Mouse (Mus musculus) liver, embryonic 13.5 days (tissue): ENCODE measurements around the gene Prdm1. TPM values are rescaled to one million over a fixed set of nuclear protein-coding genes. Genes with fewer than 3 reads are reported as not detected.

Experiments
- ATAC-seq: fragments of 200-750 bp; cut with Nextera tagmentation; 2 replicates; pipeline ENCODE4 v1.8.0; 2017; ENCODE audit warnings: low read depth, mild to moderate bottlenecking, moderate number of reproducible peaks, moderate library complexity
- DNase-seq: peaks from one replicate; pipeline ENCODE4 v3.0.0; 2022
- H3K27ac ChIP-seq: fragments of 300-500 bp; sonication (generic); 2 replicates; pipeline ENCODE4 v1.5.1; 2015; ENCODE audit warnings: moderate library complexity, mild to moderate bottlenecking, inconsistent platforms
- H3K27me3 ChIP-seq: fragments of 300-500 bp; sonication (generic); 2 replicates; pipeline ENCODE4 v1.6.1; 2015; ENCODE audit warnings: mild to moderate bottlenecking, inconsistent platforms
- H3K36me3 ChIP-seq: fragments of 300-500 bp; sonication (generic); 2 replicates; pipeline ENCODE4 v1.6.1; 2015; ENCODE audit warnings: mild to moderate bottlenecking, inconsistent platforms
- H3K4me1 ChIP-seq: fragments of 300-500 bp; sonication (generic); replicated peaks from 2 replicates; pipeline ENCODE4 v1.6.1; 2015; ENCODE audit warnings: inconsistent platforms
- H3K4me2 ChIP-seq: fragments of 300-500 bp; sonication (generic); 2 replicates; pipeline ENCODE4 v1.6.1; 2015; ENCODE audit warnings: inconsistent platforms, mild to moderate bottlenecking, moderate library complexity
- H3K4me3 ChIP-seq: fragments of 300-500 bp; sonication (generic); replicated peaks from 2 replicates; pipeline ENCODE4 v1.5.1; 2015; ENCODE audit warnings: mild to moderate bottlenecking, inconsistent platforms
- H3K9ac ChIP-seq: fragments of 300-500 bp; sonication (generic); 2 replicates; pipeline ENCODE4 v1.6.1; 2015; ENCODE audit warnings: mild to moderate bottlenecking, inconsistent platforms
- H3K9me3 ChIP-seq: fragments of 300-500 bp; sonication (generic); replicated peaks from 2 replicates; pipeline ENCODE4 v1.6.1; 2016; ENCODE audit warnings: inconsistent platforms
- WGBS: fragments of 180-500 bp; shearing (Covaris S2); methylation state at CpG from one replicate; pipeline ENCODE4 v1.1.7; 2015; ENCODE audit not compliant: insufficient replicate concordance; 5-methylcytosine and 5-hydroxymethylcytosine counted together
- polyA plus RNA-seq: library from polyadenylated mRNA; unstranded; fragments of >200 nt; fragmentation: Nextera tagmentation; extraction: Ambion mirVana; gene quantifications from 2 replicates; pipeline ENCODE4 v1.2.1, GENCODE M21; 2015

The Prdm1 gene
- polyA plus RNA-seq, 1 experiment from 2014 or later: 0.13 TPM

DNA sequence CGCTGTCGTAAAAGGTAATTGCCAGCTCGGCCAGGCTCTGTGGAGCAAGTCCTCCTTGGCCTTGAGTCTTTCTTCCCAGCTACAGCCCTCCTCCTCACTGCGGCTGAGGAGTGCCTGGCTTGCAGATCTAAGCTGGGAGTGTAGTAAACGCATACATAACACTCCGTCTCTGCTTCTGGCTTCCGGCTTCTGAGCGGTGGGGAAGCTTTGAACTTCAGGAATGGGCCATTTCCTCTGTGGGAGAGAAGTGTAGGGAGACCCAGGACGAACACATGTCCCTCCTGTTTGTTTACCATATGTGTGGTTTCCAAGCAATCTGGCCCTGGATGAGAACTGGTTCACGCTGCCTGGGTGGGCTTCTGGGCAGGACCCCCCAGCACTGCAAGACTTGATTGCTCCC lies 119.2 kb downstream of the Prdm1 start:
- Histone ChIP-seq H3K27ac (no peak overlapping the region), H3K27me3 (no peaks in the 10 kb centered on the region)
- WGBS: 64% methylated on average over 10 of the region's 10 CpGs

GRCm38 (mm10) chr10:44403415-44403814 lies 124.9 kb downstream of the Prdm1 start:
- ATAC-seq (no peak), DNase-seq (no peak)
- Histone ChIP-seq H3K27me3 (peaks cover 2% of the 10 kb centered on the region; the same call in 1 of the 2 replicates), H3K9ac (no peak overlapping the region), H3K4me1 (no peaks in the 10 kb centered on the region), H3K36me3 (no peaks in the 10 kb centered on the region), H3K4me3 (no peak overlapping the region), H3K9me3 (no peaks in the 10 kb centered on the region), H3K27ac (no peak overlapping the region), H3K4me2 (no peak overlapping the region)
- 46% methylated on average over 7 of the region's 7 CpGs for WGBS

More for the DNA sequence above, 119.2 kb downstream of the Prdm1 start:
- ATAC-seq: no peak
- H3K4me3 ChIP-seq: no peak overlapping the region
- no peak for DNase-seq
- no peaks in the 10 kb centered on the region for H3K36me3 ChIP-seq
- H3K4me2 ChIP-seq: no peak overlapping the region
- H3K4me1 ChIP-seq: no peaks in the 10 kb centered on the region
- H3K9ac ChIP-seq: no peak overlapping the region
- H3K9me3 ChIP-seq: no peaks in the 10 kb centered on the region

- H3K36me3 ChIP-seq: no peaks in the 10 kb centered on the region
- 79% methylated on average over 10 of the region's 10 CpGs for WGBS
Measured at GRCm38 (mm10) chr10:44401600-44401999, 126.7 kb downstream of the Prdm1 start.

GRCm38 (mm10) chr10:44400602-44401001 lies 127.7 kb downstream of the Prdm1 start:
- no peak overlapping the region for H3K9ac ChIP-seq
- DNase-seq (no peak), ATAC-seq (no peak)
- H3K9me3 ChIP-seq: no peaks in the 10 kb centered on the region
- no peaks in the 10 kb centered on the region for H3K4me1 ChIP-seq
- H3K36me3 ChIP-seq: no peaks in the 10 kb centered on the region
- no peak overlapping the region for H3K27ac ChIP-seq
- WGBS: 67% methylated on average over 13 of the region's 13 CpGs
- H3K27me3 ChIP-seq: peaks cover 2% of the 10 kb centered on the region; the same call in 1 of the 2 replicates
- H3K4me2 ChIP-seq: no peak overlapping the region
- H3K4me3 ChIP-seq: no peak overlapping the region

More at GRCm38 (mm10) chr10:44401600-44401999, 126.7 kb downstream of the Prdm1 start:
- no peak overlapping the region for H3K9ac ChIP-seq
- H3K27ac ChIP-seq: no peak overlapping the region
- peaks cover 2% of the 10 kb centered on the region; the same call in 1 of the 2 replicates for H3K27me3 ChIP-seq
- H3K4me1 ChIP-seq: no peaks in the 10 kb centered on the region
- H3K4me2 ChIP-seq: no peak overlapping the region
- ATAC-seq (no peak), DNase-seq (no peak)
- H3K9me3 ChIP-seq: no peaks in the 10 kb centered on the region
- no peak overlapping the region for H3K4me3 ChIP-seq

- Histone ChIP-seq H3K4me3 (no peak overlapping the region), H3K4me1 (no peaks in the 10 kb centered on the region), H3K27me3 (peaks cover 2% of the 10 kb centered on the region; the same call in 1 of the 2 replicates), H3K27ac (no peak overlapping the region), H3K4me2 (no peak overlapping the region), H3K36me3 (no peaks in the 10 kb centered on the region), H3K9ac (no peak overlapping the region), H3K9me3 (no peaks in the 10 kb centered on the region)
- no peak for ATAC-seq
- DNase-seq: no peak
- WGBS: 55% methylated on average over 3 of the region's 3 CpGs
Measured at GRCm38 (mm10) chr10:44400119-44400518, 128.2 kb downstream of the Prdm1 start.

GRCm38 (mm10) chr10:44392855-44393254 lies 135.4 kb downstream of the Prdm1 start:
- no peak overlapping the region for H3K27ac ChIP-seq
- no peak overlapping the region for H3K4me3 ChIP-seq
- no peaks in the 10 kb centered on the region for H3K27me3 ChIP-seq
- 75% methylated on average over 8 of the region's 8 CpGs for WGBS
- H3K4me1 ChIP-seq: peaks cover 7% of the 10 kb centered on the region
- no peaks in the 10 kb centered on the region for H3K9me3 ChIP-seq
- H3K9ac ChIP-seq: no peak overlapping the region
- H3K36me3 ChIP-seq: no peaks in the 10 kb centered on the region
- no peak for DNase-seq
- no peak overlapping the region for H3K4me2 ChIP-seq
- no peak for ATAC-seq

DNA sequence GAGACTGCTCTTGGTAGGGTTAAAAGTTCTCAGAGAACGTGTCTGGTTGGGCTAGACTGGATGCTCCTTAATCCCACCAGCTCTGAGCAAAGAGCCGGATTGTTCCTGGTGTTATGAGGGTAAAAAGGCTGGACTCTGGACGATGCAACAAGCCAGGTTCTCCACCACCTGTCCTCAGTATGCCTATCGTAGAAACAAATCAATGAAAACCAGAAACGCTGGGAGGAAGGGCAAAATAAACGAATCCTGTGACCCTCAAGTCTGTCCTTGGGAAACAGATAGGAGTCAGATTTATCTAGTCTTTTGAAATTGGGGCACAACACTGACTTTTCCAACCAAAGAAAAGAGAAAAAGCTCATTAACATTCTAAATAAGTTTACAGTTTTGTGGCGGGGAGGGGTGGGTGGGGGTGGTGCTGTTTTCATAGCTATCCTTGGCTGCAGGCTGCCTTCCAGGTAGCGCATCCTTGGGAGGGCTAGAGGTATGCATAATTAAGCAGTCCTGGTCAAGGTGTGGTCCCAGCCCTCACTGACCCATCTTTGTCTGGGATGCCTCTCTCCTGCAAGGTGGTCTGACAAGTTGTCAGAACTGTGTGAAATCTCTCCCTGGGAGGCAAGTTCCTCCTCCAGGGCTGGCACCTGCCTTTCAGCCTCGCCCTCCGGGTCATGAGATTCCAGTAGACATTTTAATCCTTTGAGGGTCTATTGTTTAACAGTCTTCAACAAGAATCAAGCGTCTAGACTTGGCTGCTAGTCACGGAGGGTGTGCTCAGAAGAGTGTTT lies 136.6 kb downstream of the Prdm1 start:
- Histone ChIP-seq H3K4me1 (peaks cover 7% of the 10 kb centered on the region), H3K27me3 (no peaks in the 10 kb centered on the region), H3K27ac (no peak overlapping the region), H3K4me2 (no peak overlapping the region), H3K9ac (no peak overlapping the region), H3K4me3 (no peak overlapping the region), H3K9me3 (no peaks in the 10 kb centered on the region), H3K36me3 (no peaks in the 10 kb centered on the region)
- DNase-seq: no peak
- 36% methylated on average over 12 of the region's 12 CpGs for WGBS
- no peak for ATAC-seq

DNA sequence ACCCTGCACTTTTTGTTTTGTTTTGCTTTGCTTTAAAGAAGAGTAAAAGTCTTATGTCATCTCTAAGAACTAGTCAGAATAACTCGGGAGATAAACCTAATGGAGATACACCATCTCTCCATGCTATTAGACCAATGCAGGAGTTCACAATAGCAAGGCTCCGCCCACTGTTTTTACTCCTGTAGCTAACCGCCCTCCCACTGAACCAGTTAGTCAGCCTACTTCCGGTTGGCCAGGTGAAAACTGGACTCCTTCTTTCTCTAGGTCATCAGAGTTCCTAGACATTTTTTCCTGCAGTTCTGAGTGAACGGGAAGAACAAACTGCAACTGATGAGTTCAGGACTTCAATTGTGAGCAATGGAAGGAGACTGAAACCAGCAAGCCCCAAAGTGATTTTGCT lies 138.0 kb downstream of the Prdm1 start:
- ATAC-seq (no peak), DNase-seq (no peak)
- Histone ChIP-seq H3K36me3 (no peaks in the 10 kb centered on the region), H3K4me2 (no peak overlapping the region), H3K9me3 (no peaks in the 10 kb centered on the region), H3K4me1 (peaks cover 7% of the 10 kb centered on the region), H3K4me3 (no peak overlapping the region), H3K27ac (no peak overlapping the region), H3K27me3 (no peaks in the 10 kb centered on the region), H3K9ac (no peak overlapping the region)
- 49% methylated on average over 5 of the region's 5 CpGs for WGBS

- H3K4me1 ChIP-seq: peaks cover 10% of the 10 kb centered on the region
- no peaks in the 10 kb centered on the region for H3K9me3 ChIP-seq
- no peak for DNase-seq
- H3K27me3 ChIP-seq: no peaks in the 10 kb centered on the region
- ATAC-seq: no peak
- H3K36me3 ChIP-seq: no peaks in the 10 kb centered on the region
- H3K27ac ChIP-seq: no peak overlapping the region
- H3K4me3 ChIP-seq: no peak overlapping the region
- no peak overlapping the region for H3K4me2 ChIP-seq
- WGBS: 76% methylated on average over 11 of the region's 11 CpGs
- no peak overlapping the region for H3K9ac ChIP-seq
Measured at GRCm38 (mm10) chr10:44388706-44389233, 139.5 kb downstream of the Prdm1 start.
